Mouse (Mus musculus): ENCODE measurements around the gene Mad1l1. TPM values are rescaled to one million over a fixed set of nuclear protein-coding genes. Genes with fewer than 3 reads are reported as not detected.
A peak's percentile ranks its signal among the peaks of the same experiment; 100 is the strongest.

Gene Mad1l1
- total and polyA plus RNA-seq, 3 experiments: 40.5 to 65.2 TPM; not detected in 1

DNA sequence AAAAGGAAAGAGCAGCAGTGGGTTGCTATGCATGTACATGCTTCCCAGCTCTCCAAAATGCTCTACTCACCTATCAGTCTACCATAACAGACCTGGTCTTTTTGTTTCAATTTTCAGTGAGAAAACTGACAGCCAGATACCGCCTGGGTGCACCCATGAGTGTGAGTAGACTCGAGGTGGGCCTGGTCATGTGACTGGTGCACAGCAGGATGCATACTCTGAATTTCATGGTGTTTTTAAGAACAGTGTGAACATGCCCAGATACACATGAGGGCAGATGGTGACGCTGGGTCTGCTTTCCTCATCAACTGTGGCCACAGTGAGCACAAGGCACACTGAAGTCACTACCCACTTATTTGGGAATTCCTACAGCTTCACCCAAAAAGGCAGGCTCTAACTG, 59.0 kb downstream of the Mad1l1 start:
- no peak overlapping the region for H3K4me3 ChIP-seq (ENCODE audit: control insufficient read depth in 1 of 2, insufficient read depth in 1 of 2, low read depth in 2 of 2, low read length in 2 of 2)
- H3K79me2 ChIP-seq (ENCODE audit: control insufficient read depth, insufficient read depth, low read length, poor library complexity): no peaks in the 10 kb centered on the region
- no peaks in the 10 kb centered on the region; a peak in 2 of 4 replicates for H3K36me3 ChIP-seq (ENCODE audit: control insufficient read depth in 1 of 2, insufficient read depth in 2 of 2, low read length in 2 of 2)
- H3K27ac ChIP-seq (ENCODE audit: control insufficient read depth, low read depth, low read length): no peak overlapping the region
- no peak for DNase-seq (ENCODE audit: low read depth, low spot score)
- TF ChIP-seq TBP (IDR thresholded peaks at IDR 0.05; ENCODE audit: low read depth, low read length): no peak
- 0 out of 2 replicates have a peak, but pooled peaks have one; percentile 13 for TF ChIP-seq USF1 (IDR thresholded peaks at IDR 0.05; ENCODE audit: low read depth, low read length)
- no peak overlapping the region for H3K9ac ChIP-seq (ENCODE audit: control insufficient read depth, low read depth, low read length, poor library complexity, severe bottlenecking)
- peaks cover 0 to 4% of the 10 kb centered on the region in 2 experiments; a peak in 1 of 4 replicates for H3K4me1 ChIP-seq (ENCODE audit: control insufficient read depth in 1 of 2, insufficient read depth in 2 of 2, low read length in 2 of 2)
- no peaks in the 10 kb centered on the region for H3K27me3 ChIP-seq (ENCODE audit: control insufficient read depth in 1 of 2, insufficient read depth in 2 of 2, low read length in 2 of 2)
- no peaks in the 10 kb centered on the region for H3K9me3 ChIP-seq (replicated peaks; ENCODE audit: insufficient read depth, low read length)

DNA sequence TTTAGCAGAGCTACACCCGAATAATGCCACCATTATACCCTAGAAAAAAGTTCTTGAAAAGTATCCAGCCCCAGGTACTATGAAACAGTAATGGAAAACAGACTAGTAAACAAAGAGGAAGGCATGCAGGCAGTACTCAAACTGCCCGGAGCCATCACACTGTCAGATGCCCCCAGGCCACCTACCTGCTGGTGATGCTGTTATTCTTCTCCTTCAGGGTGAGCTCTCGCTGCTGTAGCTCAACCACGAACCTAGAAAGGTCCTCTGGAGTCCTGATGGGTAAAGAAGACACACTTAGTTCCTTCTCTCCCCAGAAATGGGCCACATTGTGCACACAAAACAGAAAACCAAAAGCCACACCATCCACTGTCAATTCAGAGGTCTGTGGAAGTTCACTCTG, 60.0 kb downstream of the Mad1l1 start:
- Histone ChIP-seq H3K27me3 (ENCODE audit: control insufficient read depth in 1 of 2, insufficient read depth in 2 of 2, low read length in 2 of 2) (no peaks in the 10 kb centered on the region), H3K4me3 (ENCODE audit: control insufficient read depth in 1 of 2, insufficient read depth in 1 of 2, low read depth in 2 of 2, low read length in 2 of 2) (no peak overlapping the region), H3K79me2 (ENCODE audit: control insufficient read depth, insufficient read depth, low read length, poor library complexity) (no peaks in the 10 kb centered on the region), H3K27ac (ENCODE audit: control insufficient read depth, low read depth, low read length) (no peak overlapping the region), H3K9me3 (replicated peaks; ENCODE audit: insufficient read depth, low read length) (no peaks in the 10 kb centered on the region), H3K9ac (ENCODE audit: control insufficient read depth, low read depth, low read length, poor library complexity, severe bottlenecking) (no peak overlapping the region), H3K4me1 (ENCODE audit: control insufficient read depth in 1 of 2, insufficient read depth in 2 of 2, low read length in 2 of 2) (no peaks in the 10 kb centered on the region), H3K36me3 (ENCODE audit: control insufficient read depth in 1 of 2, insufficient read depth in 2 of 2, low read length in 2 of 2) (no peaks in the 10 kb centered on the region; a peak in 2 of 4 replicates)
- no peak for DNase-seq (ENCODE audit: low read depth, low spot score)
- no peak for TF ChIP-seq MXI1 (IDR thresholded peaks at IDR 0.05; ENCODE audit: low read depth, low read length)
- TF ChIP-seq RAD21 (IDR thresholded peaks at IDR 0.05; ENCODE audit: low read depth, low read length): no peak
- no peak for TF ChIP-seq NRF1 (IDR thresholded peaks at IDR 0.05; ENCODE audit: insufficient read depth, low read depth, low read length, poor library complexity, severe bottlenecking)
- TF ChIP-seq CHD1 (IDR thresholded peaks at IDR 0.05; ENCODE audit: low read depth, low read length): no peak
- no peak for TF ChIP-seq MAX (IDR thresholded peaks at IDR 0.05; ENCODE audit: low read length)
- TF ChIP-seq ETS1 (IDR thresholded peaks at IDR 0.05; ENCODE audit: low read depth, low read length): no peak
- TF ChIP-seq GABPA (IDR thresholded peaks at IDR 0.05; ENCODE audit: low read depth, low read length): no peak
- TF ChIP-seq JUND (IDR thresholded peaks at IDR 0.05; ENCODE audit: low read depth, low read length): no peak
- TF ChIP-seq ELF1 (IDR thresholded peaks at IDR 0.05; ENCODE audit: low read depth, low read length): no peak
- no peak for TF ChIP-seq MAFK (IDR thresholded peaks at IDR 0.05; ENCODE audit: borderline replicate concordance, low read depth, low read length)
- no peak for TF ChIP-seq MYB (IDR thresholded peaks at IDR 0.05; ENCODE audit: low read depth, low read length)

DNA sequence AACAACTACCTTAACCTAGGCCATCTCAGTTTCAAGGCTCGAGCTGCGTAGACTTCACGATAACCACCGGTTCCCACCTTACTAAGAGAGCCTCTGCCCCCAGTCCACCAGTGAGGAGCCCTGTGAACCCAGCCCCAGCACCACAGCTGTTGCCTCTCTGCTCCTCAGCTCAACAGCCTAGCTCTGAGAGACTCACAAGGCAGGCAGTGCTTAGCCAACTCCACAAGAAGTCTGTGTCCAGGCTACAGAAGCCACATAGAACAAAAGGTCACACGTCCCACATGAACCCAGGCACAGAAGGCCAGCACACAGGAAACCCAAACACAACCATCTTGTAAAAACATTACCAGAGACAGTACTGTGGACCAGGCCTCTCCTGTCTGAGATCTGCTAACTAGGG, 62.7 kb downstream of the Mad1l1 start:
- Histone ChIP-seq H3K9ac (ENCODE audit: control insufficient read depth, low read depth, low read length, poor library complexity, severe bottlenecking) (no peak overlapping the region), H3K79me2 (ENCODE audit: control insufficient read depth, insufficient read depth, low read length, poor library complexity) (no peaks in the 10 kb centered on the region), H3K27me3 (ENCODE audit: control insufficient read depth in 1 of 2, insufficient read depth in 2 of 2, low read length in 2 of 2) (no peaks in the 10 kb centered on the region), H3K27ac (ENCODE audit: control insufficient read depth, low read depth, low read length) (no peak overlapping the region), H3K36me3 (ENCODE audit: control insufficient read depth in 1 of 2, insufficient read depth in 2 of 2, low read length in 2 of 2) (no peaks in the 10 kb centered on the region; a peak in 2 of 4 replicates), H3K9me3 (replicated peaks; ENCODE audit: insufficient read depth, low read length) (no peaks in the 10 kb centered on the region), H3K4me1 (ENCODE audit: control insufficient read depth in 1 of 2, insufficient read depth in 2 of 2, low read length in 2 of 2) (no peaks in the 10 kb centered on the region), H3K4me3 (ENCODE audit: control insufficient read depth in 1 of 2, insufficient read depth in 1 of 2, low read depth in 2 of 2, low read length in 2 of 2) (no peak overlapping the region)
- no peak for DNase-seq (ENCODE audit: low read depth, low spot score)
- TF ChIP-seq MAFK (IDR thresholded peaks at IDR 0.05; ENCODE audit: borderline replicate concordance, low read depth, low read length): no peak
- no peak for TF ChIP-seq ZMIZ1 (IDR thresholded peaks at IDR 0.05; ENCODE audit: low read depth, low read length)
- TF ChIP-seq HCFC1 (IDR thresholded peaks at IDR 0.05; ENCODE audit: low read depth, low read length): no peak
- TF ChIP-seq ZC3H11A (IDR thresholded peaks at IDR 0.05; ENCODE audit: low read depth, low read length): no peak
- TF ChIP-seq NRF1 (IDR thresholded peaks at IDR 0.05; ENCODE audit: insufficient read depth, low read depth, low read length, poor library complexity, severe bottlenecking): no peak
- TF ChIP-seq MEF2A (IDR thresholded peaks at IDR 0.05; ENCODE audit: extremely low read depth, insufficient replicate concordance, low read depth, low read length, poor library complexity, severe bottlenecking): no peak
- TF ChIP-seq USF1 (IDR thresholded peaks at IDR 0.05; ENCODE audit: low read depth, low read length): no peak
- TF ChIP-seq POLR2AphosphoS5 (IDR thresholded peaks at IDR 0.05; ENCODE audit: borderline replicate concordance, low read depth, low read length): no peak
- no peak for TF ChIP-seq NELFE (IDR thresholded peaks at IDR 0.05; ENCODE audit: low read depth, low read length)
- TF ChIP-seq JUND (IDR thresholded peaks at IDR 0.05; ENCODE audit: low read depth, low read length): no peak
- no peak for TF ChIP-seq USF2 (IDR thresholded peaks at IDR 0.05; ENCODE audit: borderline replicate concordance in 1 of 2, insufficient read depth in 1 of 2, low read depth in 1 of 2, low read length in 2 of 2)
- no peak for TF ChIP-seq ZKSCAN1 (IDR thresholded peaks at IDR 0.05; ENCODE audit: low read depth, low read length)
- no peak for TF ChIP-seq CHD1 (IDR thresholded peaks at IDR 0.05; ENCODE audit: low read depth, low read length)

All from MEL (cell line).